Mouse (Mus musculus) limb, embryonic 14.5 days (tissue): Measurements from ENCODE around the gene Eif3m. TPM values are rescaled to one million over a fixed set of nuclear protein-coding genes. Genes with fewer than 3 reads are reported as not detected.

Source experiments
- ATAC-seq: fragments of 200-750 bp; cut with Nextera tagmentation; 2 replicates; pipeline ENCODE4 v1.8.0; 2017; ENCODE audit warnings: low read depth, moderate number of reproducible peaks, moderate TSS enrichment; ENCODE audit not compliant: low FRiP score
- DNase-seq: peaks from one replicate; pipeline ENCODE4 v3.0.0-alpha.2; 2015; ENCODE audit warnings: low spot score
- H3K27ac ChIP-seq: fragments of 300-500 bp; sonication (generic); replicated peaks from 2 replicates; pipeline ENCODE4 v1.5.1; 2014; ENCODE audit warnings: low read depth, mild to moderate bottlenecking, low read length, moderate library complexity, mixed read lengths
- H3K27me3 ChIP-seq: fragments of 300-500 bp; sonication (generic); 2 replicates; pipeline ENCODE4 v1.6.1; 2014; ENCODE audit warnings: low read length, mixed read lengths; ENCODE audit not compliant: control insufficient read depth, insufficient read depth
- H3K36me3 ChIP-seq: fragments of 300-500 bp; sonication (generic); 2 replicates; pipeline ENCODE4 v1.6.1; 2014; ENCODE audit warnings: mild to moderate bottlenecking, low read length, moderate library complexity, mixed read lengths; ENCODE audit not compliant: control insufficient read depth, insufficient read depth
- H3K4me1 ChIP-seq: fragments of 300-500 bp; sonication (generic); 2 replicates; pipeline ENCODE4 v1.6.1; 2014; ENCODE audit warnings: antibody characterized with exemption, low read length, mixed read lengths; ENCODE audit not compliant: control insufficient read depth, insufficient read depth
- H3K4me2 ChIP-seq: fragments of 300-500 bp; sonication (generic); replicated peaks from 2 replicates; pipeline ENCODE4 v1.6.1; 2014; ENCODE audit warnings: low read depth, mild to moderate bottlenecking, low read length, moderate library complexity; ENCODE audit not compliant: severe bottlenecking
- H3K4me3 ChIP-seq: fragments of 300-500 bp; sonication (generic); replicated peaks from 2 replicates; pipeline ENCODE4 v1.5.1; 2014; ENCODE audit warnings: low read length
- H3K9ac ChIP-seq: fragments of 300-500 bp; sonication (generic); 2 replicates; pipeline ENCODE4 v1.6.1; 2014; ENCODE audit warnings: mild to moderate bottlenecking, low read depth, low read length, moderate library complexity; ENCODE audit not compliant: severe bottlenecking
- H3K9me3 ChIP-seq: fragments of 300-500 bp; sonication (generic); 2 replicates; pipeline ENCODE4 v1.6.1; 2016; ENCODE audit warnings: low read length; ENCODE audit not compliant: control insufficient read depth
- POLR2A ChIP-seq: fragments of 200-500 bp; IDR thresholded peaks from 2 replicates; pipeline ENCODE4 v1.8.0; 2012; ENCODE audit warnings: inconsistent platforms, mild to moderate bottlenecking, moderate library complexity, borderline replicate concordance; ENCODE audit not compliant: insufficient read depth, insufficient read length; ENCODE audit errors: extremely low read depth
- WGBS: fragments of 180-500 bp; shearing (Covaris S2); extraction: QIAGEN DNeasy Blood & Tissue Kit; methylation state at CpG from one replicate; pipeline ENCODE4 v1.1.7; 2014; 5-methylcytosine and 5-hydroxymethylcytosine counted together
- polyA plus RNA-seq, 2 experiments: library from polyadenylated mRNA; depleted of rRNA in 1 of 2; stranded (reverse) in 1 of 2; unstranded in 1 of 2; fragments of >200 nt; fragmentation: Nextera tagmentation in 1 of 2; extraction: Ambion mirVana in 1 of 2; gene quantifications; 2 replicates each; pipeline versions ENCODE4 v1.2.1 to v1.2.3; 2012 to 2014

The Eif3m gene
- polyA plus RNA-seq, 2 experiments = 145 to 292 TPM

- TF ChIP-seq POLR2A = no peak
- Histone ChIP-seq H3K9ac (no peak overlapping the region), H3K4me2 (no peak overlapping the region), H3K36me3 (no peaks in the 10 kb centered on the region), H3K4me1 (no peaks in the 10 kb centered on the region), H3K4me3 (no peak overlapping the region), H3K9me3 (no peaks in the 10 kb centered on the region), H3K27ac (no peak overlapping the region), H3K27me3 (no peaks in the 10 kb centered on the region)
- 47% methylated on average over 6 of the region's 6 CpGs for WGBS
- DNase-seq (no peak), ATAC-seq (no peak; the same call in 1 of the 2 replicates)
Measured at GRCm38 (mm10) chr2:105023031-105023615, 6.2 kb upstream of the Eif3m start.

- Histone ChIP-seq H3K9ac (no peak overlapping the region), H3K36me3 (no peaks in the 10 kb centered on the region), H3K9me3 (no peaks in the 10 kb centered on the region), H3K4me1 (peaks cover 2% of the 10 kb centered on the region; the same call in 1 of the 2 replicates), H3K27ac (no peak overlapping the region), H3K27me3 (no peaks in the 10 kb centered on the region), H3K4me2 (no peak overlapping the region), H3K4me3 (no peak overlapping the region)
- 90% methylated on average over 2 of the region's 2 CpGs for WGBS
- DNase-seq = no peak
- ATAC-seq = no peak
- TF ChIP-seq POLR2A = no peak
Measured at GRCm38 (mm10) chr2:105021836-105022235, 5.0 kb upstream of the Eif3m start.

- H3K4me1 ChIP-seq = peaks cover 2% of the 10 kb centered on the region; the same call in 1 of the 2 replicates
- no peak overlapping the region for H3K4me2 ChIP-seq
- no peak for ATAC-seq
- no peaks in the 10 kb centered on the region for H3K36me3 ChIP-seq
- no peak overlapping the region for H3K4me3 ChIP-seq
- no peaks in the 10 kb centered on the region for H3K9me3 ChIP-seq
- TF ChIP-seq POLR2A = no peak
- H3K9ac ChIP-seq = no peak overlapping the region
- no peaks in the 10 kb centered on the region for H3K27me3 ChIP-seq
- WGBS = 67% methylated on average over 12 of the region's 12 CpGs
- DNase-seq = no peak
- H3K27ac ChIP-seq = no peak overlapping the region
Measured at GRCm38 (mm10) chr2:105021256-105021655, 4.4 kb upstream of the Eif3m start.

GRCm38 (mm10) chr2:105019457-105019856 is 2.6 kb upstream of the Eif3m start:
- H3K9ac ChIP-seq = no peak overlapping the region
- H3K4me1 ChIP-seq = peaks cover 8% of the 10 kb centered on the region
- H3K36me3 ChIP-seq = no peaks in the 10 kb centered on the region
- no peak overlapping the region for H3K27ac ChIP-seq
- no peak for TF ChIP-seq POLR2A
- no peaks in the 10 kb centered on the region for H3K27me3 ChIP-seq
- ATAC-seq (no peak), DNase-seq (no peak)
- H3K9me3 ChIP-seq = no peaks in the 10 kb centered on the region
- WGBS = 91% methylated on average over 1 of the region's 1 CpGs
- no peak overlapping the region for H3K4me2 ChIP-seq
- H3K4me3 ChIP-seq = no peak overlapping the region

GRCm38 (mm10) chr2:105017802-105018201 is 922 bp upstream of the Eif3m start:
- H3K4me2 ChIP-seq = no peak overlapping the region
- H3K9me3 ChIP-seq = no peaks in the 10 kb centered on the region
- H3K4me1 ChIP-seq = peaks cover 8% of the 10 kb centered on the region
- DNase-seq = no peak
- 80% methylated on average over 3 of the region's 3 CpGs for WGBS
- no peak overlapping the region for H3K4me3 ChIP-seq
- H3K27ac ChIP-seq = no peak overlapping the region
- no peak overlapping the region for H3K9ac ChIP-seq
- H3K27me3 ChIP-seq = no peaks in the 10 kb centered on the region
- no peak for ATAC-seq
- no peak for TF ChIP-seq POLR2A
- peaks cover 8% of the 10 kb centered on the region for H3K36me3 ChIP-seq
